Mouse (Mus musculus): ENCODE data around the gene Krtap5-2. TPM values are rescaled to one million over a fixed set of nuclear protein-coding genes. Genes with fewer than 3 reads are reported as not detected.
"Not testable (repeated sequence)": the region's sequence is repeated elsewhere in the genome, so short reads cannot be mapped to it uniquely, and the experiment has no call there.

Krtap5-2 gene
- polyA plus RNA-seq, 1 experiment = not detected

DNA sequence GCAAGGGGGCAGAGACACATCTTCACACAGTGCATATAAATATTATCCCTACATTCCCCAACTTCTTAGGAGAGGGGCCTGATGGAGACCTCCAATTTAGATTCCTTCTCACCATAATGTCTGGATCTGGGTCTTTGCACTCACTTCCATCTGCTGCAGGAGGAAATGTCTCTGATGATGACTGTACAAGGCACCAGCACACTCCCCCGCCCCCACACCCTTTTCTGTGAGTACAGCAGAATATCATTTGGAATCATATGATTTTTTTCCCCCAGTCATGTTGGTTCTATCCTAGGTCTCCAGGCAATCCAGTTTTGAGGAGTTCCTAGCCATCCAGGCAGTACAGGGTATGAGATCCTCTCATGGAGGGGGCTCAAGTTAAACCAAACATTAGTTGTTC is 2.9 kb upstream of the Krtap5-2 start:
- Histone ChIP-seq H3K4me3 (ENCODE audit: insufficient read depth, low read length) (no peak overlapping the region), H3K4me1 (ENCODE audit: control insufficient read depth, insufficient read depth, low read length) (no peaks in the 10 kb centered on the region), H3K27ac (ENCODE audit: insufficient read depth, low read depth, low read length) (no peak overlapping the region)
- TF ChIP-seq POLR2A (IDR thresholded peaks at IDR 0.05; ENCODE audit: borderline replicate concordance, low read depth, low read length) (no peak), CTCF (IDR thresholded peaks at IDR 0.05; ENCODE audit: low read depth, low read length) (no peak)

DNA sequence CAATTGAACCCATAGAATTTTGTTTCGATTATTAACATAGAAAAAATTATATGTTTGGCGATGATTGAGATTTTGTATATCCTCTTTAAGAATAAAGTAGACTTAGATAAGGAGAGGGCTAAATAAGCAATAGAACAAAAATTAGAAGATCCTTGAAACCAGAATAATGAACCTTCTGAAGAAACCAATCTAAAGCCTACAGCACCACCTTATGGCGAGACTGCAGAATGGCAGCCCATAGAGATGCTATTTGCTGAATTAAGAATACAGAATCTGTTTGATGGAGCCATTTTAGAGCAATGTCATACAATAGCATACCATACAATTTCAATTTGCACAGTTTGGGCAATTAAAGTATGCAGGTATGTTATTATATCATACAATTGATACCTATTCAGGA is 6.0 kb downstream of the Krtap5-2 start:
- Histone ChIP-seq H3K27ac (ENCODE audit: insufficient read depth, low read depth, low read length) (no peak overlapping the region), H3K4me3 (ENCODE audit: insufficient read depth, low read length) (no peak overlapping the region), H3K4me1 (ENCODE audit: control insufficient read depth, insufficient read depth, low read length) (no peaks in the 10 kb centered on the region)
- TF ChIP-seq POLR2A (IDR thresholded peaks at IDR 0.05; ENCODE audit: borderline replicate concordance, low read depth, low read length) = no peak
- no peak for TF ChIP-seq CTCF (IDR thresholded peaks at IDR 0.05; ENCODE audit: low read depth, low read length)

DNA sequence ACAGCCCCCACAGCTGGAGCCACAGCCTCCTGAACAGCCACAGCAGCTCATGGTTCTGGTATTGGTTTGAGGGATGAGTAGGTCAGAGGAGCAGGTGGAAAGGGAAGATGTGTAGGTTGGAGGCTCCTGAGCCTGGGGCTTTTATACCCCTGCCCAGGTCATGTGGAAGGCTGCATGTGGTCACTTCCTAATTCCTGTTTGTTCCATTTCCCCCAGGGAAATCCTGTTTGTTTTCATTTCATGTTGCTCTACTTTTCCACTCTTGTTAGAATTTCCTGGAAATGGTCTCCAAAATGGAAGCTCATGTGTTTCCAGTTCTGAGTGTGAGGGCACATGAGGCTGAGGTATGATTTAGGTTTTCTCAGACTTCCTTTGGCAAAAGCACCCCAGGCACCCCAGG is 10.2 kb downstream of the Krtap5-2 start, which contains the start of gene Gm4553:
TSS of gene Gm4553 (minus strand) at position 101 of the 400 bp plus-strand sequence.
- not testable (repeated sequence) for H3K27ac ChIP-seq (ENCODE audit: insufficient read depth, low read depth, low read length); H3K4me1 ChIP-seq (ENCODE audit: control insufficient read depth, insufficient read depth, low read length); H3K4me3 ChIP-seq (ENCODE audit: insufficient read depth, low read length)

DNA sequence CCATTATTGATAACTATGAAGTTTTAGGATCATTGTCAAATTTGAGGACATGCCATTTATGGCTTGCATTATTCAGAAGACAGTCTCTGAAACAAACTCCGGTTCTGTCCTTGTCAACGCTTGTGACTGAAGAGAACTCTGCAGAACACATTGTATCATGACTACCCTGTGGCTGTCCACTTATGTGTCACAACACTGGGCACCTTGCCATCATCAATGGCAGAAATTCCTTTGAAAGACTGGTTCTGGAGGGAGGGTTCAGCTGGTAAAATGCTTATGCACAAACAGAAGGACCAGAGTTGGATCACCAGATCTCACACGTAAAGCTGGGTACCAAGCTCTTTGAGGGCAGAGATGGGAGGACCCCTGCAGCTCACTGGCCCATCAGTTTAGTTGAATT is 16.4 kb downstream of the Krtap5-2 start:
- H3K27ac ChIP-seq (ENCODE audit: insufficient read depth, low read depth, low read length) = no peak overlapping the region
- no peaks in the 10 kb centered on the region for H3K4me1 ChIP-seq (ENCODE audit: control insufficient read depth, insufficient read depth, low read length)
- H3K4me3 ChIP-seq (ENCODE audit: insufficient read depth, low read length) = no peak overlapping the region
- no peak for TF ChIP-seq CTCF (IDR thresholded peaks at IDR 0.05; ENCODE audit: low read depth, low read length)
- no peak for TF ChIP-seq POLR2A (IDR thresholded peaks at IDR 0.05; ENCODE audit: borderline replicate concordance, low read depth, low read length)

DNA sequence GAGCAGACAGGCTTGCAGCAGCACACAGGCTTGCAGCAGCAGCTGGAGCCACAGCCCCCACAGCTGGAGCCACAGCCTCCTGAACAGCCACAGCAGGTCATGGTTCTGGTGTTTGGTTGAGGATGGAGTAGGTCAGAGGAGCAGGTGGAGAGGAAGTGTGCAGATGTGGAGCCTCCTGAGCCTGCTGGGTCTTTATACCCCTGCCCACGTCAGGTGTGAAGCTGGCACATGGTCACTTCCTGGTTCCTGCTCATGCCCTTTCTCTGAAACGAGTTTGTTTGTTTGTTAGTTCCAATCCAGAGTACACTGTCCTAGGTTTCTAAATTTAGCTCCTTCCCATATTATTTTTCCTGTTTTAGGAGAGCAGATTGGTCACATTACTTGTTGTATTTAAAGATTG is 18.8 kb downstream of the Krtap5-2 start, which contains the start of gene Gm29735:
TSS of gene Gm29735 (minus strand) at position 101 of the 400 bp plus-strand sequence.
- H3K4me1 ChIP-seq (ENCODE audit: control insufficient read depth, insufficient read depth, low read length); H3K27ac ChIP-seq (ENCODE audit: insufficient read depth, low read depth, low read length); H3K4me3 ChIP-seq (ENCODE audit: insufficient read depth, low read length): not testable (repeated sequence)

DNA sequence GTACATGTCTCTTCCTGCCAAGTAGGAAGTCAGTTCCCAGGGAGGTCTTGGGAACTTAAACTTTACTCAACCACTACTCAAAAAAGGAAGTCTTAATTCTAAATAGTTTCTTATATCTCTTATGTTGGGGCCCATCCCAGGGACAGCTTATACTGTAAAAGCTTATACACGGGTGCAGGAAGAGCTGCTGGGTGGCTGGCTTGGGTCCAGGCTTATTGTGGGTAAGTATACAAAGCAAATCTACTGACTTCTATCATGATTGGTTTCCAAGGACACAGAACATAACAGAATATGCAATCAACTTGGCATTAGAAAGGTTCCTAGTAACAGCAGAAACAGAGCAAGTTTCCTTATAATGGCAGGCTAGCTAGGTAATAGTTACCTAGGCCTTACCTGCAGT is 20.5 kb downstream of the Krtap5-2 start:
- Histone ChIP-seq H3K4me3 (ENCODE audit: insufficient read depth, low read length) (no peak overlapping the region), H3K4me1 (ENCODE audit: control insufficient read depth, insufficient read depth, low read length) (no peaks in the 10 kb centered on the region), H3K27ac (ENCODE audit: insufficient read depth, low read depth, low read length) (no peak overlapping the region)
- TF ChIP-seq POLR2A (IDR thresholded peaks at IDR 0.05; ENCODE audit: borderline replicate concordance, low read depth, low read length) = no peak
- no peak for TF ChIP-seq CTCF (IDR thresholded peaks at IDR 0.05; ENCODE audit: low read depth, low read length)

DNA sequence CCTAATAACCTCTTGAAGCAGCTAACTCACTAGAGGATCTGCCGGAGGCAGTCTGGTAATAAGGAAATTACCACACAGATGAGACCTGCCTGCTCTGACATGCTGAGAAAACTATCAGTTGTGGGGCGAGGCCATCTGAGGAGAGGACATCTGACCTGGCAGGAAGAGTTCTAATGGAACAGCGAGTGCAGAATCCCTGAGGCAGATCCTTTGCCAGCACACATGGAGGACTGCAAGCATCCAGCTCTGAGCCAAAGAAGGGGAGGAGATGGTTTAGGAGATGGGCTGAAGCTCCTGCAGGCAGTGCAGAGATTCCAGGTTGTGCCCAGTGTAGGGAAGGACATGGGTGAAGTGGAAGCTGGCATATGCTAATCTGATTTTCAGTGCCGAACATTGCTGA is 23.6 kb downstream of the Krtap5-2 start:
- no peak for TF ChIP-seq POLR2A (IDR thresholded peaks at IDR 0.05; ENCODE audit: borderline replicate concordance, low read depth, low read length)
- no peak for TF ChIP-seq CTCF (IDR thresholded peaks at IDR 0.05; ENCODE audit: low read depth, low read length)
- Histone ChIP-seq H3K27ac (ENCODE audit: insufficient read depth, low read depth, low read length) (no peak overlapping the region), H3K4me3 (ENCODE audit: insufficient read depth, low read length) (no peak overlapping the region), H3K4me1 (ENCODE audit: control insufficient read depth, insufficient read depth, low read length) (no peaks in the 10 kb centered on the region)

DNA sequence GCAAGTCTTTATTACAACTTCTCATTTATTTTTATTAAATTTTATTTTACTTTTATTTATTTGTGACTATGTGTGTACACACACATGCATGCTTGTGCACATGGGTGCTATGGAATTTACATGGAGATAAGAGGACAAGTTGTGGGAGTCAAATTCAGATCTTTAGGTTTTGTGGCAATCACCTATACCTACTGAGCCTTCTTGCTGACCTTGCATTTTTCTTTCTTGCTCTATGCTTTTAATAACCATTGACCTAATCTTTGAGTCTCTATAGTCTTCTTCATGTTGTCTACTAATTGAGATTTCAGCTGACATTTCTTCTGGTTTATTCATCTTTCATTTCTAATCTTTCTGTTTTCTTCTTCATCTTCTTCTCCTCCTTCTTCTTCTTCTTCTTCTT is 27.2 kb downstream of the Krtap5-2 start:
- H3K27ac ChIP-seq (ENCODE audit: insufficient read depth, low read depth, low read length) = no peak overlapping the region
- H3K4me1 ChIP-seq (ENCODE audit: control insufficient read depth, insufficient read depth, low read length) = no peaks in the 10 kb centered on the region
- TF ChIP-seq POLR2A (IDR thresholded peaks at IDR 0.05; ENCODE audit: borderline replicate concordance, low read depth, low read length) = no peak
- no peak for TF ChIP-seq CTCF (IDR thresholded peaks at IDR 0.05; ENCODE audit: low read depth, low read length)
- no peak overlapping the region for H3K4me3 ChIP-seq (ENCODE audit: insufficient read depth, low read length)

DNA sequence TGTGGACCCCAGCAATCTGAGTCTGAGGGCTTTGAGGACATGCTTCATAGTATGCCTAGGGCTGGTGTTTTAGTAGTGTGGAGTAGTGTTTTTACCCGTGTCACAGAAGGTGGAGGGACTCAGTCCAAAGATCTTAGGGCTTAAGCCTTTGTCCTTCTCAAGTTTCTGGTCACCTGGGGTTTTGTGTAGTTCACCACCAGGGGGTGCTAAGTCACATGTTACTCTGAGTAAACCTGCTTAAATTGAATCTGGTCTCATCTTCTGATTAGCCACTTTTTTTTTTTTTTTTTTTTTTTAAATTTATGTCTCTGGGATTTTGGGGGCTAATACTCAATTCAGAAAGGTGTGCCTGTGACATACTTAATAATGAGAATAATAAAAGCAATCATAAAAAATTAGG is 29.8 kb downstream of the Krtap5-2 start:
- no peak for TF ChIP-seq POLR2A (IDR thresholded peaks at IDR 0.05; ENCODE audit: borderline replicate concordance, low read depth, low read length)
- TF ChIP-seq CTCF (IDR thresholded peaks at IDR 0.05; ENCODE audit: low read depth, low read length) = no peak
- no peak overlapping the region for H3K27ac ChIP-seq (ENCODE audit: insufficient read depth, low read depth, low read length)
- H3K4me1 ChIP-seq (ENCODE audit: control insufficient read depth, insufficient read depth, low read length) = no peaks in the 10 kb centered on the region

DNA sequence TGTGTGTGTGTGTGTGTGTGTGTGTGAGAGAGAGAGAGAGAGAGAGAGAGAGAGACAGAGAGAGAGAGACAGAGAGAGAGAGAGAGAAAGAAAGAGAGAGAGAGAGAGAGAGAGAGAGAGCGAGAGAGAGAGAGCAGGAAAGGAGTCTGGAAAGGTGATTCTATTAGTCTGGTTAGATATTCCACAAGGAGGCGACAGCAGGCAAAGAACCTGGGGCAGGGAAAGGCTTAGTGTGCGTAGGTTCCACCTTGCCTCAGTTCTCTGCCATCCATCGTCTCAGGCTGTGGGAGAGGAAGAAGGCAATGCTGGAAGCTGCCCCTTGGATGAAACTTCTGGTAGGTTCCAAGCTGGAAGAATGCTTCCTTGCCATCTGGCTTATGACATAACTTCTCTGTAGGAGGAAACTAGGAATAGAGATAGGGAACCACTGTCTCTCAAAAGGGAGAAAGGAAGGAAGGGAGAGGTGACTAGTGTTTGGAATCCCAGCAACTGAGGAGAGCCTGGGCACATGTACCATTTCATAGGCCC is 30.3 kb downstream of the Krtap5-2 start:
- no peak for TF ChIP-seq POLR2A (IDR thresholded peaks at IDR 0.05; ENCODE audit: borderline replicate concordance, low read depth, low read length)
- TF ChIP-seq CTCF (IDR thresholded peaks at IDR 0.05; ENCODE audit: low read depth, low read length) = no peak
- Histone ChIP-seq H3K27ac (ENCODE audit: insufficient read depth, low read depth, low read length) (no peak overlapping the region), H3K4me1 (ENCODE audit: control insufficient read depth, insufficient read depth, low read length) (no peaks in the 10 kb centered on the region), H3K4me3 (ENCODE audit: insufficient read depth, low read length) (no peak overlapping the region)

More for the DNA sequence above, 29.8 kb downstream of the Krtap5-2 start:
- H3K4me3 ChIP-seq (ENCODE audit: insufficient read depth, low read length) = no peak overlapping the region

DNA sequence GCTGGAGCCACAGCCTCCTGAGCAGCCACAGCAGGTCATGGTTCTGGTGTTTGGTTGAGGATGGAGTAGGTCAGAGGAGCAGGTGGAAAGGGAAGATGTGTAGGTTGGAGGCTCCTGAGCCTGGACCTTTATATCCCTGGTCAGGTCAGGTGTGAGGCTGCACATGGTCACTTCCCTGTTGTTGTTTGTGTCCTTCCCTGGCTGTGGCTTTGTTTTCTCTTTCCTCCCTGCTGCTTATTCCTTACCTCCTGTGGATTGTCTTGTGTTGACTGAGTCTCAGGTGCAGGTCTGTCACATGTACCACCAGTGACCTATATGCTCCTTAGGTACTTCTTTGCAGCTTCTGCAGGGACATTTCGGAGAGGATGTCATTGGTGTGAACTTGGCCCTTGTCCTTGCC is 31.3 kb downstream of the Krtap5-2 start, which contains the start of gene Gm45337:
TSS of gene Gm45337 (minus strand) at position 101 of the 400 bp plus-strand sequence.
- H3K4me1 ChIP-seq (ENCODE audit: control insufficient read depth, insufficient read depth, low read length) = no peaks in the 10 kb centered on the region
- no peak within 1 kb of the TSS for H3K27ac ChIP-seq (ENCODE audit: insufficient read depth, low read depth, low read length)
- no peak within 1 kb of the TSS for H3K4me3 ChIP-seq (ENCODE audit: insufficient read depth, low read length)
- TF ChIP-seq POLR2A (IDR thresholded peaks at IDR 0.05; ENCODE audit: borderline replicate concordance, low read depth, low read length) (no peak), CTCF (IDR thresholded peaks at IDR 0.05; ENCODE audit: low read depth, low read length) (no peak)

DNA sequence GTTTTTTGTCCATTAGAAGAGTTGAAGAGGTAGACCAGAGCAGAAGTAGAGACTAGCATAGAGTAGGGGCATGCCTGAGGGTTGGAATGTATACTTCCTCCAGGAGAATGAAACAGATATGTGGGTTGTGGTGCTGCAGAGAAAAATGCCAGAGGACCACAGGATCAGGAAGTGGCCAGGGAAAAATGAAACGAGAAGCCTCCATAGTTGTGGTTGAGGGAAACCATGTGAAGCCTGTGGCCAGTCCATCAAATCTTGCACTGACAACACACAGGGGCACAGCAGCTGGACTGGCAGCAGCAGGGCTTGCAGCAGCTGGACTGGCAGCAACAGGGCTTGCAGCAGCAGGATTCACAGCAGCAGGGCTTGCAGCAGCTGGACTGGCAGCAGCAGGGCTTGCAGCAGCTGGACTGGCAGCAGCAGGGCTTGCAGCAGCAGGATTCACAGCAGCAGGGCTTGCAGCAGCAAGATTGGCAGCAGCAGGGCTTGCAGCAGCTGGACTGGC is 32.2 kb downstream of the Krtap5-2 start:
- H3K4me1 ChIP-seq (ENCODE audit: control insufficient read depth, insufficient read depth, low read length); H3K4me3 ChIP-seq (ENCODE audit: insufficient read depth, low read length); H3K27ac ChIP-seq (ENCODE audit: insufficient read depth, low read depth, low read length): not testable (repeated sequence)
